8 mouse cellular contexts compared by ENCODE assay signal in the genomic region with DNA sequence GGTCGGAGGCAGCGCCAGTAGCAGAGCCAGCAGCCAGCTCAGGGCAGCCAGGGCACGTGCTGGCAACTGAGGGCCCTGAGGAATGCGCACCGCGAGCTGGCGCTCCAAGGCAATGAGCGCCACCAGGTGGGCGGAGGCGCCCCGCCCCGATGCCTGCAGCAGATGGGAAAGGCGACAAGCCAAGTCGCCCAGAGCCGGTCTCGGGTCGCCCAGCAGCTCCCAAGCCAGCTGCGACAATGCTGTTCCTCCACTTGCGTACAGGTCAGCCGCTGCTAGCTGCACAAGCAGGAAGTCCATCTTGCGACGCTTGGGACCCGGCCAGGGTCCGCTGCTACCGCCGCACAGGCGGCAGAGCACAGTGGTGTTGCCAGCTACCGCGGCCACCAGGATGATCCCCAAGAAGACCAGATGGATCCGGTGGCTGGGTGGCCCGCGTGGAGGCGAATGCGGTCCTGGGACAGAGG. TPM values are rescaled to one million over a fixed set of nuclear protein-coding genes. Genes with fewer than 3 reads are reported as not detected.
DNase-seq lines count a peak whose midpoint lies in the region; ATAC-seq and TF ChIP-seq lines count a peak whose summit lies in the region.

No protein-coding gene starts in this region.

- H3K4me2 ChIP-seq in forebrain, embryonic 16.5 days (ENCODE audit: low read length), result peak overlapping the region; percentile 76
- H3K4me2 ChIP-seq in neural tube, embryonic 13.5 days, result peak overlapping the region; percentile 99
- peak overlapping the region; percentile 88 for H3K4me2 ChIP-seq in stomach, postnatal 0 days (replicated peaks; ENCODE audit: low read depth)

- peaks cover 26% of the 10 kb centered on the region for H3K27me3 ChIP-seq in forebrain, embryonic 16.5 days (replicated peaks; ENCODE audit: control insufficient read depth, insufficient read depth, low read length)
- H3K27me3 ChIP-seq in neural tube, embryonic 13.5 days, result peaks cover 54% of the 10 kb centered on the region
- 0 out of 2 replicates have a peak, but pooled peaks cover 8% of the 10 kb centered on the region for H3K27me3 ChIP-seq in stomach, postnatal 0 days (ENCODE audit: control insufficient read depth, insufficient read depth, low read length)

- H3K27ac ChIP-seq in forebrain, embryonic 16.5 days (ENCODE audit: low read length), result no peak overlapping the region
- peak overlapping the region; percentile 28; the same call in 1 of the 2 replicates for H3K27ac ChIP-seq in neural tube, embryonic 13.5 days (replicated peaks)
- no peak overlapping the region for H3K27ac ChIP-seq in stomach, postnatal 0 days (replicated peaks)

- H3K9ac ChIP-seq in forebrain, embryonic 16.5 days (replicated peaks; ENCODE audit: low read depth, low read length), result peak overlapping the region; percentile 65
- H3K9ac ChIP-seq in neural tube, embryonic 13.5 days, result peak overlapping the region; percentile 73
- H3K9ac ChIP-seq in stomach, postnatal 0 days (ENCODE audit: low read length), result 0 out of 2 replicates have a peak overlapping the region, but pooled peaks have one; percentile 18

- peak; percentile 94 for ATAC-seq in forebrain, embryonic 16.5 days
- ATAC-seq in neural tube, embryonic 13.5 days (ENCODE audit: low read depth), result peak; percentile 95
- peak; percentile 76 for ATAC-seq in stomach, postnatal 0 days (ENCODE audit: low FRiP score, low TSS enrichment)

- H3K9me3 ChIP-seq in forebrain, embryonic 16.5 days (ENCODE audit: control insufficient read depth, low read length), result no peaks in the 10 kb centered on the region
- H3K9me3 ChIP-seq in neural tube, embryonic 13.5 days, result no peaks in the 10 kb centered on the region
- no peaks in the 10 kb centered on the region for H3K9me3 ChIP-seq in stomach, postnatal 0 days (ENCODE audit: control insufficient read depth, low read length)

- under 1% methylated on average over 34 of the region's 34 CpGs for WGBS in forebrain, embryonic 16.5 days
- WGBS in neural tube, embryonic 13.5 days, result 1% methylated on average over 34 of the region's 34 CpGs
- under 1% methylated on average over 34 of the region's 34 CpGs for WGBS in stomach, postnatal 0 days

- no peak for TF ChIP-seq EP300 in stomach, postnatal 0 days (optimal IDR thresholded peaks at IDR 0.05)

- intact Hi-C loops in heart, postnatal 25 days (cut with DNase I), result loop anchor here (5.0 kb wide), 1 partner anchor 74 kb away; no protein-coding TSS in a partner anchor

- H3K4me3 ChIP-seq in forebrain, embryonic 16.5 days (replicated peaks; ENCODE audit: low read length), result peak overlapping the region; percentile 49
- peak overlapping the region; percentile 58 for H3K4me3 ChIP-seq in neural tube, embryonic 13.5 days
- peak overlapping the region; percentile 49 for H3K4me3 ChIP-seq in stomach, postnatal 0 days (ENCODE audit: low read depth, low read length)

- no peaks in the 10 kb centered on the region for H3K36me3 ChIP-seq in forebrain, embryonic 16.5 days (ENCODE audit: control insufficient read depth, insufficient read depth)
- H3K36me3 ChIP-seq in neural tube, embryonic 13.5 days, result no peaks in the 10 kb centered on the region
- H3K36me3 ChIP-seq in stomach, postnatal 0 days (ENCODE audit: control insufficient read depth, insufficient read depth, low read length), result no peaks in the 10 kb centered on the region

- TF ChIP-seq CTCF in stomach, postnatal 0 days (IDR thresholded peaks at IDR 0.05; ENCODE audit: low read depth), result peak; percentile 62

- peak; percentile 77 for DNase-seq in ES-CJ7 (ENCODE audit: low read depth, low spot score)
- DNase-seq in cerebellum, adult 18-20 months, result peak; percentile 82 to 91
- DNase-seq in heart, postnatal 25 days (ENCODE audit: low spot score), result peak; percentile 5
- peak; percentile 52 to 77 for DNase-seq in layer of hippocampus, adult 18-20 months (ENCODE audit: low spot score in 2 of 2)
- peak; percentile 55 to 67 for DNase-seq in lung, adult 18-20 months
- DNase-seq in stomach, postnatal 0 days (ENCODE audit: low spot score), result peak; percentile 65

- H3K4me1 ChIP-seq in forebrain, embryonic 16.5 days (replicated peaks; ENCODE audit: control insufficient read depth, insufficient read depth, low read length), result peaks cover 14% of the 10 kb centered on the region
- H3K4me1 ChIP-seq in neural tube, embryonic 13.5 days (replicated peaks), result peaks cover 19% of the 10 kb centered on the region
- H3K4me1 ChIP-seq in stomach, postnatal 0 days (replicated peaks; ENCODE audit: control insufficient read depth, insufficient read depth), result peaks cover 8% of the 10 kb centered on the region; the same call in 1 of the 2 replicates

RNA-seq across cellular contexts. Expression of a gene that starts 0.5 kb away (rescaled TPM):
- 1.5 and 1.8 TPM in 2 replicates for polyA plus RNA-seq in forebrain, embryonic 16.5 days (2015; fragmentation: Nextera tagmentation; extraction: Ambion mirVana)
- total RNA-seq in heart, postnatal 25 days (2021), result not detected
- 1 to 10 TPM; 2.5 to 3.2 TPM for total RNA-seq in layer of hippocampus, adult 18-20 months (2021)
- 3.2 and 4.0 TPM in 2 replicates for polyA plus RNA-seq in neural tube, embryonic 13.5 days (2015; fragmentation: Nextera tagmentation; extraction: Ambion mirVana)
- 0.12 and 0.18 TPM in 2 replicates for polyA plus RNA-seq in stomach, postnatal 0 days (2015; fragmentation: Nextera tagmentation; extraction: Ambion mirVana)

RNA-seq across cellular contexts. Expression of a gene that starts 37.8 kb away (rescaled TPM):
- 16.7 and 20.2 TPM in 2 replicates for polyA plus RNA-seq in forebrain, embryonic 16.5 days (2015; fragmentation: Nextera tagmentation; extraction: Ambion mirVana)
- 10 to 100 TPM; 10.9 to 12.3 TPM for total RNA-seq in heart, postnatal 25 days (2021)
- total RNA-seq in layer of hippocampus, adult 18-20 months (2021), result 10 to 100 TPM; 15.7 to 16.7 TPM
- polyA plus RNA-seq in neural tube, embryonic 13.5 days (2015; fragmentation: Nextera tagmentation; extraction: Ambion mirVana), result 17.9 and 18.8 TPM in 2 replicates
- 18.6 and 21.6 TPM in 2 replicates for polyA plus RNA-seq in stomach, postnatal 0 days (2015; fragmentation: Nextera tagmentation; extraction: Ambion mirVana)

RNA-seq across cellular contexts. Expression of a gene that starts 42.2 kb away (rescaled TPM):
- polyA plus RNA-seq in forebrain, embryonic 16.5 days (2015; fragmentation: Nextera tagmentation; extraction: Ambion mirVana), result 4.3 and 4.6 TPM in 2 replicates
- 1 to 10 TPM; 3.1 to 4.4 TPM for total RNA-seq in heart, postnatal 25 days (2021)
- total RNA-seq in layer of hippocampus, adult 18-20 months (2021), result 1 to 10 TPM; 6.2 TPM
- polyA plus RNA-seq in neural tube, embryonic 13.5 days (2015; fragmentation: Nextera tagmentation; extraction: Ambion mirVana), result 4.0 and 4.3 TPM in 2 replicates
- polyA plus RNA-seq in stomach, postnatal 0 days (2015; fragmentation: Nextera tagmentation; extraction: Ambion mirVana), result 4.0 and 4.8 TPM in 2 replicates

RNA-seq across cellular contexts. Expression of a gene that starts 42.2 kb away (rescaled TPM):
- 12.9 and 14.2 TPM in 2 replicates for polyA plus RNA-seq in forebrain, embryonic 16.5 days (2015; fragmentation: Nextera tagmentation; extraction: Ambion mirVana)
- 10 to 100 TPM; 10.8 to 11.3 TPM for total RNA-seq in heart, postnatal 25 days (2021)
- total RNA-seq in layer of hippocampus, adult 18-20 months (2021), result 10 to 100 TPM; 17.1 to 17.3 TPM
- 9.6 and 10.3 TPM in 2 replicates for polyA plus RNA-seq in neural tube, embryonic 13.5 days (2015; fragmentation: Nextera tagmentation; extraction: Ambion mirVana)
- 6.0 and 6.4 TPM in 2 replicates for polyA plus RNA-seq in stomach, postnatal 0 days (2015; fragmentation: Nextera tagmentation; extraction: Ambion mirVana)

Comparison
In these comparisons a context has a peak if more than half of its experiments do, and no peak if none do; other contexts are left out.
1. DNase-seq: peak in every context shown above with its lines; median percentile 86 in cerebellum, adult 18-20 months; 77 in ES-CJ7; 65 in stomach, postnatal 0 days; 64 in layer of hippocampus, adult 18-20 months; 61 in lung, adult 18-20 months; 5 in heart, postnatal 25 days.
2. H3K9ac ChIP-seq: peak in every context shown above with its lines; median percentile 73 in neural tube, embryonic 13.5 days; 65 in forebrain, embryonic 16.5 days; 18 in stomach, postnatal 0 days.